Mouse (Mus musculus): ENCODE results near the gene Ptges.
"Not testable (repeated sequence)": the region's sequence is repeated elsewhere in the genome, so short reads cannot be mapped to it uniquely, and the experiment has no call there.

The Ptges gene

GRCm38 (mm10) chr2:30927844-30928628 is 1.6 kb downstream of the Ptges start:
- DNase-seq = peak; percentile 93 to 96

GRCm38 (mm10) chr2:30927151-30927781 is 2.4 kb downstream of the Ptges start:
- DNase-seq = peak in 1 of 2 experiments; percentile 26

- no peak for DNase-seq
Measured at GRCm38 (mm10) chr2:30926381-30926780, 3.3 kb downstream of the Ptges start.

- DNase-seq = no peak
Measured at GRCm38 (mm10) chr2:30925181-30925580, 4.5 kb downstream of the Ptges start.

GRCm38 (mm10) chr2:30923099-30923498 is 6.6 kb downstream of the Ptges start:
- DNase-seq = no peak

GRCm38 (mm10) chr2:30920216-30920615 is 9.4 kb downstream of the Ptges start:
- DNase-seq = no peak

GRCm38 (mm10) chr2:30918780-30919329 is 10.8 kb downstream of the Ptges start:
- no peak for DNase-seq

GRCm38 (mm10) chr2:30918126-30918525 is 11.5 kb downstream of the Ptges start:
- no peak for DNase-seq

GRCm38 (mm10) chr2:30917649-30918048 is 12.0 kb downstream of the Ptges start:
- DNase-seq = no peak

- DNase-seq = not testable (repeated sequence)
Measured at GRCm38 (mm10) chr2:30915933-30916332, 13.7 kb downstream of the Ptges start.

- no peak for DNase-seq
Measured at GRCm38 (mm10) chr2:30915376-30915775, 14.3 kb downstream of the Ptges start.

GRCm38 (mm10) chr2:30914836-30915235 is 14.8 kb downstream of the Ptges start:
- DNase-seq = no peak

- DNase-seq = no peak
Measured at GRCm38 (mm10) chr2:30913022-30913421, 16.6 kb downstream of the Ptges start.

- no peak for DNase-seq
Measured at GRCm38 (mm10) chr2:30912291-30912773, 17.3 kb downstream of the Ptges start.

GRCm38 (mm10) chr2:30906641-30907040 is 23.0 kb downstream of the Ptges start:
- no peak for DNase-seq

- no peak for DNase-seq
Measured at GRCm38 (mm10) chr2:30905906-30906305, 23.8 kb downstream of the Ptges start.

- DNase-seq = peak; percentile 36 to 45
Measured at GRCm38 (mm10) chr2:30904991-30905390, 24.7 kb downstream of the Ptges start.

- DNase-seq = no peak
Measured at GRCm38 (mm10) chr2:30904231-30904630, 25.4 kb downstream of the Ptges start.

GRCm38 (mm10) chr2:30902726-30903722 is 26.6 kb downstream of the Ptges start:
- peak; percentile 41 to 50 for DNase-seq

- DNase-seq = no peak
Measured at GRCm38 (mm10) chr2:30902256-30902655, 27.4 kb downstream of the Ptges start.

GRCm38 (mm10) chr2:30901646-30902160 is 28.0 kb downstream of the Ptges start:
- no peak for DNase-seq

GRCm38 (mm10) chr2:30899397-30900069 is 30.1 kb downstream of the Ptges start:
- no peak for DNase-seq

Measured in cerebellum, postnatal 10 days (tissue).